Mouse (Mus musculus) neural tube, embryonic 12.5 days (tissue): Measurements from ENCODE around the gene Mpnd. TPM values are rescaled to one million over a fixed set of nuclear protein-coding genes. Genes with fewer than 3 reads are reported as not detected.

Experiments
- ATAC-seq: fragments of 200-750 bp; cut with Nextera tagmentation; 2 replicates; pipeline ENCODE4 v1.8.0; 2017; ENCODE audit warnings: low read depth, mild to moderate bottlenecking, moderate TSS enrichment, moderate library complexity; ENCODE audit not compliant: low FRiP score
- H3K27ac ChIP-seq: fragments of 300-500 bp; sonication (generic); 2 replicates; pipeline ENCODE4 v1.5.1; 2016
- H3K27me3 ChIP-seq: fragments of 300-500 bp; sonication (generic); replicated peaks from 2 replicates; pipeline ENCODE4 v1.6.1; 2016; ENCODE audit warnings: mild to moderate bottlenecking
- H3K36me3 ChIP-seq: fragments of 300-500 bp; sonication (generic); 2 replicates; pipeline ENCODE4 v1.6.1; 2016; ENCODE audit warnings: mild to moderate bottlenecking
- H3K4me1 ChIP-seq: fragments of 300-500 bp; sonication (generic); 2 replicates; pipeline ENCODE4 v1.6.1; 2016
- H3K4me2 ChIP-seq: fragments of 300-500 bp; sonication (generic); replicated peaks from 2 replicates; pipeline ENCODE4 v1.6.1; 2016; ENCODE audit warnings: mild to moderate bottlenecking
- H3K4me3 ChIP-seq: fragments of 300-500 bp; sonication (generic); 2 replicates; pipeline ENCODE4 v1.5.1; 2016
- H3K9ac ChIP-seq: fragments of 300-500 bp; sonication (generic); 2 replicates; pipeline ENCODE4 v1.6.1; 2016; ENCODE audit warnings: mild to moderate bottlenecking
- H3K9me3 ChIP-seq: fragments of 300-500 bp; sonication (generic); 2 replicates; pipeline ENCODE4 v1.6.1; 2016; ENCODE audit warnings: mild to moderate bottlenecking
- WGBS: fragments of 180-500 bp; shearing (Covaris S2); methylation state at CpG from one replicate; pipeline ENCODE4 v1.1.7; 2016; 5-methylcytosine and 5-hydroxymethylcytosine counted together
- polyA plus RNA-seq: library from polyadenylated mRNA; unstranded; fragments of >200 nt; fragmentation: Nextera tagmentation; extraction: Ambion mirVana; gene quantifications from 2 replicates; pipeline ENCODE4 v1.2.1, GENCODE M21; 2016

Gene Mpnd
- polyA plus RNA-seq, 1 experiment from 2014 or later = 214 TPM

- WGBS = under 1% methylated on average over 74 of the region's 74 CpGs
- peak within 1 kb of the TSS; percentile 76 for H3K27ac ChIP-seq
- H3K4me3 ChIP-seq = peak within 1 kb of the TSS; percentile 84
- H3K4me2 ChIP-seq = peak within 1 kb of the TSS; percentile 67
- ATAC-seq = peak; percentile 91
- no peaks in the 10 kb centered on the region for H3K27me3 ChIP-seq
- no peaks in the 10 kb centered on the region for H3K9me3 ChIP-seq
- peak within 1 kb of the TSS; percentile 93 for H3K9ac ChIP-seq
- H3K4me1 ChIP-seq = peaks cover 28% of the 10 kb centered on the region
- peaks cover 27% of the 10 kb centered on the region for H3K36me3 ChIP-seq
These were observed 30.8 kb downstream of the Mpnd start, which contains the start of gene Sh3gl1 for GRCm38 (mm10) chr17:56036176-56036900. Sh3gl1 (minus strand) TSS chr17:56036635.

- peaks cover 30% of the 10 kb centered on the region for H3K4me1 ChIP-seq
- peaks cover 24% of the 10 kb centered on the region for H3K36me3 ChIP-seq
- 37% methylated on average over 13 of the region's 13 CpGs for WGBS
- H3K4me2 ChIP-seq = peak overlapping the region; percentile 67
- no peaks in the 10 kb centered on the region for H3K27me3 ChIP-seq
- no peak overlapping the region for H3K9ac ChIP-seq
- no peak overlapping the region for H3K4me3 ChIP-seq
- no peak overlapping the region for H3K27ac ChIP-seq
- ATAC-seq = peak; percentile 29
- no peaks in the 10 kb centered on the region for H3K9me3 ChIP-seq
These were observed 31.4 kb downstream of the Mpnd start for GRCm38 (mm10) chr17:56036901-56037287.

GRCm38 (mm10) chr17:56038583-56039261 lies 33.2 kb downstream of the Mpnd start:
- Histone ChIP-seq H3K9ac (no peak overlapping the region), H3K4me2 (no peak overlapping the region), H3K4me1 (peaks cover 27% of the 10 kb centered on the region), H3K9me3 (no peaks in the 10 kb centered on the region), H3K36me3 (peaks cover 10% of the 10 kb centered on the region), H3K27ac (no peak overlapping the region), H3K27me3 (no peaks in the 10 kb centered on the region), H3K4me3 (no peak overlapping the region)
- ATAC-seq = no peak
- WGBS = 92% methylated on average over 8 of the region's 8 CpGs

GRCm38 (mm10) chr17:56039345-56039744 lies 33.8 kb downstream of the Mpnd start:
- Histone ChIP-seq H3K4me3 (no peak overlapping the region), H3K4me2 (peak overlapping the region; percentile 85), H3K9me3 (no peaks in the 10 kb centered on the region), H3K27ac (no peak overlapping the region), H3K9ac (no peak overlapping the region), H3K36me3 (peaks cover 9% of the 10 kb centered on the region; the same call in 1 of the 2 replicates), H3K27me3 (no peaks in the 10 kb centered on the region), H3K4me1 (peaks cover 26% of the 10 kb centered on the region)
- ATAC-seq = no peak
- WGBS = 80% methylated on average over 4 of the region's 4 CpGs

- peak within 1 kb of the TSS; percentile 81 for H3K9ac ChIP-seq
- peaks cover 18% of the 10 kb centered on the region for H3K4me1 ChIP-seq
- H3K27me3 ChIP-seq = no peaks in the 10 kb centered on the region
- H3K27ac ChIP-seq = no peak within 1 kb of the TSS
- H3K4me3 ChIP-seq = peak within 1 kb of the TSS; percentile 84
- peak within 1 kb of the TSS; percentile 85 for H3K4me2 ChIP-seq
- WGBS = under 1% methylated on average over 68 of the region's 68 CpGs
- peaks cover 11% of the 10 kb centered on the region for H3K36me3 ChIP-seq
- peak; percentile 79 for ATAC-seq
- H3K9me3 ChIP-seq = no peaks in the 10 kb centered on the region
These were observed 34.7 kb downstream of the Mpnd start, which contains the start of gene Chaf1a for GRCm38 (mm10) chr17:56040030-56040856. Chaf1a (plus strand) TSS chr17:56040439.

- H3K4me1 ChIP-seq = peaks cover 13% of the 10 kb centered on the region
- ATAC-seq = no peak
- H3K9me3 ChIP-seq = no peaks in the 10 kb centered on the region
- peak overlapping the region; percentile 85 for H3K4me2 ChIP-seq
- H3K27me3 ChIP-seq = no peaks in the 10 kb centered on the region
- peaks cover 17% of the 10 kb centered on the region for H3K36me3 ChIP-seq
- H3K27ac ChIP-seq = no peak overlapping the region
- 4% methylated on average over 12 of the region's 12 CpGs for WGBS
- H3K9ac ChIP-seq = peak overlapping the region; percentile 81
- peak overlapping the region; percentile 84 for H3K4me3 ChIP-seq
These were observed 35.3 kb downstream of the Mpnd start for GRCm38 (mm10) chr17:56040857-56041163.

GRCm38 (mm10) chr17:56051369-56051768 lies 45.9 kb downstream of the Mpnd start:
- Histone ChIP-seq H3K9ac (no peak overlapping the region), H3K9me3 (no peaks in the 10 kb centered on the region), H3K4me2 (no peak overlapping the region), H3K36me3 (peaks cover 61% of the 10 kb centered on the region), H3K4me3 (no peak overlapping the region), H3K4me1 (no peaks in the 10 kb centered on the region), H3K27ac (no peak overlapping the region), H3K27me3 (no peaks in the 10 kb centered on the region)
- 95% methylated on average over 5 of the region's 5 CpGs for WGBS
- ATAC-seq = no peak

GRCm38 (mm10) chr17:56054938-56055337 lies 49.4 kb downstream of the Mpnd start:
- Histone ChIP-seq H3K4me3 (no peak overlapping the region), H3K36me3 (peaks cover 62% of the 10 kb centered on the region), H3K9ac (no peak overlapping the region), H3K27me3 (no peaks in the 10 kb centered on the region), H3K4me1 (no peaks in the 10 kb centered on the region), H3K27ac (no peak overlapping the region), H3K4me2 (no peak overlapping the region), H3K9me3 (no peaks in the 10 kb centered on the region)
- no peak for ATAC-seq

- Histone ChIP-seq H3K36me3 (peaks cover 63% of the 10 kb centered on the region), H3K27ac (no peak overlapping the region), H3K4me2 (no peak overlapping the region), H3K4me3 (no peak overlapping the region), H3K9me3 (no peaks in the 10 kb centered on the region), H3K9ac (no peak overlapping the region), H3K27me3 (no peaks in the 10 kb centered on the region), H3K4me1 (no peaks in the 10 kb centered on the region)
- ATAC-seq = no peak
- WGBS = 81% methylated on average over 4 of the region's 4 CpGs
These were observed 50.6 kb downstream of the Mpnd start for GRCm38 (mm10) chr17:56055945-56056678.

- 90% methylated on average over 11 of the region's 11 CpGs for WGBS
- Histone ChIP-seq H3K27ac (no peak overlapping the region), H3K9me3 (no peaks in the 10 kb centered on the region), H3K4me3 (no peak overlapping the region), H3K9ac (no peak overlapping the region), H3K36me3 (peaks cover 70% of the 10 kb centered on the region), H3K4me1 (no peaks in the 10 kb centered on the region), H3K4me2 (no peak overlapping the region), H3K27me3 (no peaks in the 10 kb centered on the region)
- no peak for ATAC-seq
These were observed 52.0 kb downstream of the Mpnd start for GRCm38 (mm10) chr17:56057381-56058120.

- ATAC-seq = no peak
- Histone ChIP-seq H3K27me3 (no peaks in the 10 kb centered on the region), H3K4me3 (no peak overlapping the region), H3K4me2 (no peak overlapping the region), H3K36me3 (peaks cover 97% of the 10 kb centered on the region), H3K27ac (no peak overlapping the region), H3K4me1 (no peaks in the 10 kb centered on the region), H3K9ac (no peak overlapping the region), H3K9me3 (no peaks in the 10 kb centered on the region)
- WGBS = 93% methylated on average over 7 of the region's 7 CpGs
These were observed 56.6 kb downstream of the Mpnd start for GRCm38 (mm10) chr17:56062081-56062480.
